Mouse (Mus musculus) urinary bladder, postnatal 25 days (tissue): ENCODE measurements around the gene Pate2.
A peak's percentile ranks its signal among the peaks of the same experiment; 100 is the strongest.
"Not testable (repeated sequence)": the region's sequence is repeated elsewhere in the genome, so short reads cannot be mapped to it uniquely, and the experiment has no call there.

Experiments
- DNase-seq: peaks from one replicate; pipeline ENCODE4 v3.0.0; 2022; ENCODE audit warnings: low spot score

Pate2 gene

DNA sequence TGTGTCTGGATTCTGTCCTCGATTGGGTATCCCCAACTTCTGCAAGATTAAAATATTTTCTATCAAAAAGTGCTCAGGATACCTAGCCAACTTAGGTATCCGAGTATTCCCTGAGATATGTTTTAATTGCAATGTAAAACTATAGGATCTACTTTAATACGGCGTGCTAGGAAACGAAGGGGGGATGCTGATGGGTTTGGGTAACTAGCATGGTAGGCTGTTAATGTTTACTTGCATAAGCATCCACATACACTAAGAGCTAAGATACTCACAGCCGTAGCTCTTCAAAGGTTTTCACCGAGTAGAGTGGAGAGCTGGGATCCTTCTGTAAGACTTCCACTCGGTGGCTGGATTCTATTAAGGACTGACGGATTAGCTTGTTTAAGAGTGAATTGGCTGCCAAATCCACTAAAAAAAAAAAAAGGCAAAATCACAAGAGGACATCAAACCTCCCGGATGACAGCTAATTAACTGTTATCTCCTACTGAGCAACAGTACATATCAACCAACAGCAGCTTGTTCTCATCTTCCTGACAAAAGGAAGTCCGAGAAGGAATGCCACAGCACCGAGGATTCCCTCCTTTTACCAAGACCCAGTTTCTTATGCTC, 13.5 kb upstream of the Pate2 start:
- no peak for DNase-seq

DNA sequence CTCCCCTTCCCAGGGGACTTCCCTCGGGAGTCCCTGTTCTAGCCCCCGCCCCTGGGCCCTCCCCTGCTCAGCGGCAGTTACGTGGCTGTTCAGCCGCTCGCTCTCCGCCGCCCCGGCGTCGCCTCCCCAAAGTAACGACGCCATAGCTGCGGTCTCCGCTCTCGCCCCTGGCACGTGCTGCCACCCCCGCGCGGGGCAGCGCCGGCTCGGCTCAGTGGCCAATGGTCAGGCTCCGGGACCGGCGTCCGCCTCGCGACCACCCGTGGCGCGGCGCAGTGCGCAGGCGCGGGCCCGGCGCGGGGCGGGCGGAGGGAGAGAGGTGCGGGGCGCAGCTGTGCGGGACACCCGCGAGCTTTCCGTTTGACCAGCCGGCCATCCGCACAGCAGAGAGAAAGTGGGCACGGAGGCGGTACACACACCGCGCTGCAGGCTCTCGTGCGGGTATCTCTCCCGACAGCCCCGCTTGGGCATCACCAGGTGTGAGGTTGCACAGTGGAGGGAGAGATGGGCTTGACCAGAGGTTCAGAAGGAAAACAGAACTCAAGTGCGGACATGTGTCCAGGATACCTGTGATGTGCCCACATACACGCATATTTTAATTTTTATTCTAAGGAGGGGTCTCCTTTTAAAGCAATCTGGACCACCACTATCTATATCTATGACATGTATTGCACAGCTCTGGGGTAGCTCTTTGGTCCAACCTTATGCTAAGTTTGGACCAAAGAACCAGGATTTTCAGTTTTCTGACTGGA, 11.7 kb upstream of the Pate2 start, which contains the start of the genes Ddx25 and Pus3:
Gene Ddx25 (minus strand): TSS at position 272 of the 752 bp plus-strand sequence.
Gene Pus3 (plus strand): TSS at position 339 of the 752 bp plus-strand sequence.
- DNase-seq, result no peak

DNA sequence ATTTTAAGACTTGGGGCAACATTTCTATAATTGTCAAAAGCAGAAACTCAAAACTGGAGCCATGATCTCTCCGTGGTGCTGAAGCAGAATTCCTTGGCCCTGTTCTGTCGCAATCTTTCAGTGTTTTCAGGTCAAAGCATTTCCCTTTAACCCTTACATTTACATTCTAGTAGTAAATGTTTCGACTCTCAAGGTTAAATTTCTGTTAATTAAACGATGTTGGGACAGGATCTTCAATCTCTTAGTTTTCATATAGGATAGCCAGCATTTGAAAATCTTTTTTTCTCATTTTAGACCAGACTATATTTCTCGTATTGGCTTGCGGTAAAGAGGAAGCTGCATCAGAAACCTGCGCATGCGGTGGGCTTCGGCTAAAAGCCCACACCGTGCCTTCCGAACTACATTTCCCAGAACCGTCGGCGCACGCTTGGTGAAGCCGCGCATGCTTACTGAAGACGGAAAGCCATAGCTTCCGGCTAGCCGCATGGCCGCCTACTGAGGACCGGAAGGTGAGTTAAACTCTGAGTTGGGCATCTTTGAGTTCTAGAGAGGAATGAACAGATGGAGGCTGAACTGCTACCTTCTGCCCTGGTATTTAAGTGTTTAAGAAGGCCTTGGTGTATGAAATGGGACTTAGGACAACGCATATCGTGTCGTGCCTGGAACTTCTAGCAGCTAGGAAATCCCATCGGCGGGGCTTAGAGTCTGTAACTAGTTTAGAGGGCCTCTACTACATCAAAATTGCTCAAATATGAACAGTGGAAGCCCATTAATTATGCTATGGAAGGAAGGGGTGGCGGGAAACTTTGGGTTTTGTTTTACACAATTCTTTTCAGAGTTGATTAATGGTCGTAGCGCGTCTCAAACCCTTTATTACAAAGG, 10.8 kb upstream of the Pate2 start:
- peak; percentile 58 for DNase-seq

DNA sequence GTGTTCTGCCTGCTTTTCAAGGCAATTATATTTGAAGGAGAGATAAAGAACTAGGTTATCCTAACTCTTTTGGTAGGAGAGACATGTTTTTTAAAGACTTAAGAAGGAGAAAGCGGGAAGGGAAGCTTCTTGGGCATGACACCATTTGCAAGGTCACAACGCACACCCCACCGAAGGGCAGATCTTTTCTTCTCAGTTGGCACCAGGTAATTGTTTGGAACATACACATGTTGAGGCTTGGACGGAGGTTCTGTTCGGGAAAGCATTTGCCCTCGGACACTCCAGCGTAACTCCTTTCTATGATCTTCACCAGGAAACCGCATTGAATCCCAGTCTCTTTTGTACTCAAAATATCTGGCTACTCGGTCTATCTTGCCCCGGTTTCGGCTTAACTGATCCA, 9.0 kb upstream of the Pate2 start:
- no peak for DNase-seq

DNA sequence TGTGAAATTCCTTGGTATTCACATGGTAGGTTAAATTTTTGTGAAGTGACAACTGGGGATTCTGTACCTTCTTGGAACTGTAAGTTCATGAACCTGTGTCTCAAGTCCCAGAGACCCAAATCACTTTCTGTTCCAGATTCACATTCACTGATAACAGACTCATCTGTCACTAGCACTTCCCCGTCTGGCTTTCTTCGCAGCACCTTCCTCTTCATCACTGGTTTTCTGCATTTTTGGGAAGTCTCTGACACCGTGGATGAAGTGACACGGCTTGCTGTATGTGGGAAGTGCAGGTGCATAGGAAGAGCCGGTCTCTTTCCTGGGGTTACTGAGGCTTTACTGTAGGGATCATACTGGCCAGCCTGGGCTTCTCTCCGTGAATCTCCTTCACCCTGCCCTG, 8.5 kb upstream of the Pate2 start:
- no peak for DNase-seq

DNA sequence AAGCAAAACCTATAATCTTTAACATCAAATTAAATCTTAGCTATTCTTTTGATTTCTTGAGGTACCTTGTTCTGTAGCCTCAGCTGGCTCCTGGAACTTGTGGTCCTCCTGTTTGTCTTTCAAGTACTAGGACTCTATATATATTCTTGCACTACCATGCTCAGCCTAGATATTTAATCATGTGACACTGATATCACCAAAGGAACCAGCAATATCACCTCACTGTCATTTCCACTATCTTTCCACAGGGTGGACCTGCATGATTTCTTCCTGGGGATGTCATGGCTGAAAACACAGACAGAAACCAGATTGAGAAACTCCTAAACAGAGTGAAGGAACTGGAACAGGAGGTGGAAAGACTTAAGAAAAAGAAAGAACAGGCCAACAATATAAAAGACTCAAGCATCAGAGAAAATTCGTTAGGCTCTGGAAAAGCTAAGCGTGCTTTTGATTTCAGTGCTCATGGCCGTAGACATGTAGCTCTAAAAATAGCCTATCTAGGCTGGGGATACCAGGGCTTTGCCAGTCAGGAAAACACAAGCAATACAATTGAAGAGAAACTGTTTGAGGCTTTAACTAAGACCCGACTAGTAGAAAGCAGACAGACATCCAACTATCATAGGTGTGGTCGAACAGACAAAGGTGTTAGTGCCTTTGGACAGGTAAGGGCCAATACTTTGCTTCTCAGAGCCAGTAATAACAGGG, 5.4 kb upstream of the Pate2 start:
- no peak for DNase-seq

DNA sequence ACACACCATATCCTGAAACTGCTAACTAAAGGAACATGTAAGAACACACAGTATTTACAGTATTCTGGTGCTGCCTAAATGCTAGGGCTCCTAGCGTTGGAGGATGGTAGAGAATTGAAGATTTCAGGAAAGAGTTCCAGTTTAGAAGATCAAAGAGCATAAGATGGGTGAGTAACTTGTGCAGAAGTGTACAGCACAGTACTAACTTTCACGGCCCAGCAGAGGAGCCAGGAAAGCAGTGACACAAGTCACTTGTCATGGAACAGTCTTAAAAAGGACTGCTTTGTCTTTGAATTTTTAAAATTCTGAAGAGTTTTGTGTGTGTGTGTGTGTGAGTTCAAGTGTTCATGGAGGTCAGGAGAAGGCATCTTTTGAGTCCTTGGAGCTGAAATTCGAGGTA, 2.1 kb upstream of the Pate2 start:
- no peak for DNase-seq

DNA sequence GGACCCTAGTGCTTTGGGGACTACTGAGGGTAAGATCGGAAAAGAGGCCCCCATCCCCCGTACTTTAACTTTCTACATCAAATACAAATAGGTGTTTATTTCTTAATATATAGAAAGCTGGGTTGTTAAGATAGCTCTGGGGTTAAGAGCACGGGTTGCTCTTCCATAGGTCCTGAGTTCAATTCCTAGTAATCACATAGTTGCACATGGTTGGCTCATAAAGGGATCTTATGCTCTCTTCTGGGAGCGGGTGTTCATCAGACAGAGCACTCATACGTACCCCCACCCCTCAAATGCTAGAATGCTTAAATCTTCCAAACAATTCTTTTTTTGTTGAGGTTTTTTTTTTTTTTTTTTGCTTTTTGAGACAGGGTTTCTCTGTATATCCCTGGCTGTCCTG, 579 bp downstream of the Pate2 start:
- no peak for DNase-seq

DNA sequence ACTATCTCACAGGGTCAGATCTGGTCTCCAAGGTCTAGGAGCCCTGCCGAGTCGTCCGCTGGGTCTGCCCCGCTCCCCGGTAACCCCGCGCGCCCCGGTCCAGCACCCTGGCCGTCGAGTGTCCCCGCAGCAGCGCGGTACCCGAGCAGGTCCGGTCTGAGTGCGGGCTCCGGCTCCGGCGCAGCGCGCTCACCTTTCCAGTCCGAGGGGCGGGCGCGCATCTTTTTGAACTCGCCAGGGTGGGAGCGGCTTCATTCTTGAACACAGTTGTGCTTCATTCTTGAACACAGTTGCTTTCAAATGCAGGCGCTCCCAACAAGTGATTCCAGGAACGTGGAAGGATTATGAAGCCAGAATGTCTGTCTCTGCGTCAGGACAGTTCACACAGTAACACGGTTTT, 4.3 kb downstream of the Pate2 start:
- no peak for DNase-seq

DNA sequence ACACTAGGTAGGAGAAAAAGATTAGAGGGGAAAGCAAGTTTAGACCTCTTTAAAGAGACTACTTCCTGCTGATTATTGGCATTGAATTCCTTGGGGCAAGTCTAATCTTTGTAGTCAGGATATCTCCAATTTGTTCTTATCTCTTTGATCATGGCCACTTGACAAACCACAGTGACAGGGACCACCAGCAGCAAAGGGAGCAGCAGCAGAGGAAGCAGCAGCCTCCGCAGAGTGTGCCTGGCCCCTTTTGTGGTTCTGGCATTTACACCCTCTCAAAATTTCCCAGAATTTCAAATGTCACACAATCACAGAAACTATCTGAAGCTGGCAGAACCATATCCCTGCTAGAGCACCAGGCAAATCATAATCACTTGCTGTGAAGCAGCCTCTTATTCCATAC, 17.6 kb downstream of the Pate2 start:
- DNase-seq, result no peak

DNA sequence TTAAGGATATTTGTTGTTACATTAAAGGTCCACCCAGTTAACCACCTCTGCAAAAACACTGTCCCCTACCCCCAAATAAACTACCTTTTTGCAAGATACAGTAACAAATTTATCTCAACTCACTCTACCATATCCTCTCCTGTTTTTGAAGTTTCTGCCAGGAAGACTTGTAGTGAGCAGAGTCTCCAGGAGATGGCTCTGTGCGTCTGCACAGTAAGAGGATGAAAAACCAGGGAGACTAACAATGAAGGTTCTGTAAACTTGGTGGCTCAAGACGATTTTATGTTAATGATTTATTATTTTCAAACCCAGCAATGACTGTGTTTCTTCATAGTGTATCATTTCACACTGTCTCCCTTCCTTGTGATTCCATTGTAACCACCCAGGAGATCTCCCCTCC, 22.8 kb downstream of the Pate2 start:
- no peak for DNase-seq

DNA sequence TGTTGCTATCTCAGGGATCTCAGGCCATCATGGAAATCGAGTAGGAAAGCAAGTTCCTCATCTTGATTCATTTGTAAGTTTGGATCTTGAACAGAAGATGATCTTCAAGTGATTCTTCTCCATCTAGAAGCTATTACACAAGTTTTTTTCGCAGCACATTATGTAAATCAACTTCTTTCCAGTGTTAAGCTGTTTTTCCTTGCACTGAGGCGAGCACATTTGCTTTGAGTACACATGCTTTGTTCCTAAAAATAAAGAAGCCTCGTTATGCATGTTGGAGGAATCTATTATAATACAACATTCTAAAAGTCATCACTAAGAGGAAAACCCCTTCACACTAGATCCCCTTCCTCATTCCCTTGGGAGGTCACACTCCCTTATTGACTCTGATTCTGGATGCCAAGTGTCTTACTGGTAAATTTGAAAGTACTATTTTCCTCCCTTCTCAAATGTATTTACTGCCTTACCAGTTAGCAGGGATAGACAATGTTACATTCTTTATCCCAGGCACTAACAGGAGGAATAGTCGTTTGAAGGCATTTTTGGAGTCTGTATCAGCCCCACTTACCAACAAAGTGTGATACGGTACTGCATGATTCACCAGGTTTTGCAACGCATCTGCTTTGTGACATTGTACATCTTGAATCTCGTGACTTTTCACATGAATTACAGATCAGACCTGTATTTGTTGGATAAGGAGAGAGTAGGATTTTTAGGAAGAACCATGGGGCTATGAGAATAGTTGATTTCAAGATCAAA, 37.7 kb downstream of the Pate2 start:
- no peak for DNase-seq

DNA sequence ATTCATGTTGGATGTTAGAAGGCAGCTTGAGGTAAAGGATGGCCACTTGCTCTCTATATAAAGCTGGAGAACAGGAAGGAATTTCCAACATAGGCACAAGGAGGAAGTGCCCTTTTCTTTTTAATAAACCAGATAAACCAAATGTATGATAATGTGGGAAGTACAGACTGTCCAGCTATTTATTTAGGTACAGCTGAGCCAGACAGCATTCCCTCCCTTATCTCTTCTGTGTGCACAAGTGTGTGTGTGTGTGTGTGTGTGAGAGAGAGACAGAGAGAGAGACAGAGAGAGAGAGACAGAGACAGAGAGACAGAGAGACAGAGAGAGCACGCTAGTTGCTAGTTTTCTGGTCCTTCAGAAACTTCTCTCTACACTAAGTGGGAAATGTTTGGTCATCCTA, 41.8 kb downstream of the Pate2 start, which contains the start of gene Pate4:
Gene Pate4 (minus strand): TSS at position 101 of the 400 bp plus-strand sequence.
- DNase-seq, result no peak

DNA sequence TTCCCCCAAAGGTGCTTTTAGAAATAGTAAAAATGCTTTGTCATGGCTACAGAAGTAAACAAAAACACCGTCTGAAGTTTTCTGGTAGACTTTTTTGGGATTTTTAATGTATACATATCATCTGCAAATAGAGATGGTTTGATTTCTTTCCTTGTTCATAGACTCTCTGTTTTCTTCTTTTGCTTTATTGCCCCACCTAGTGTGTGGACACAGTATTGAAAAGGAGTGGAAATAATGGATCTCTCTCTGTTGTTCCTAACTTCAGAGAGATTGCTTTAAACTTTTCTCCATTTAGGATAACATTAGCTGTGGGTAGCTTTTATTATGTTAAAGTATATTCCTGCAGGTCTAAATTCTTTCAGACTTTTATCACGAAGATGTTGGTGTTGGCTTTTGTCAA, 43.9 kb downstream of the Pate2 start:
- DNase-seq, result no peak

DNA sequence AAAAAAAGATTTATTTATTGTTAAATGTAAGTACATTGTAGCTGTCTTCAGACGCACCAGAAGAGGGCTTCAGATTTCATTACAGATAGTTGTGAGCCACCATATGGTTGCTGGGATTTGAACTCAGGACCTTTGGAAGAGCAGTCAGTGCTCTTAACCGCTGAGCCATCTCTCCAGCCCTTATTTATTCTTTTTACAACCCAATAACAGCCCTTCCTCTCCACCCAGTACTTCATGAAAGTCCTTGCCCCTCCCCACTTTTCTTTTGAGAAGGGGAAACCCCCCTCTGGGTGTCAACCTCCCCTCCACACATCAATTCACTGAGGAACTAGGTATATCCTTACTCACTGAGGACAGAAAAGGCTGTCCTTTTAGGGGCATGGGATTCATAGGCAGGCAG, 46.7 kb downstream of the Pate2 start:
- DNase-seq, result not testable (repeated sequence)

DNA sequence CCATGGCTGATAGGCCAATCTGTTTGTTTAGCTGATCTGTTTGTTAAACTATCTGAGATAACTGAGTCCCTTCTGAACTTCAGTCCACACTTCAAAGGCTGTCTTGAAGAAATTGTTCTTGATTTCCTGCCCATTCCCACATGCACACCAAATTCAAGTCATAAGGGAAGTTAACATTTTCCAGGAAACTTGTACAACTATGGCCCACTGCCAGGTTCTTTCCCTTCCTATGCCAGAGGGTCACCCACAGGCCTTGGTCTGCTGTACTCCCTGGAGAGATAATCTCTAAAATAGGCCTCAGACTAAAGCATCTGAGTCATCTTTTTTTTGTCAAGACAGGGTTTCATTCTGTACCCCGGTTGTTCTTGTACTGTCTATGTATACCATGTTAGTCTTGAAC, 62.9 kb downstream of the Pate2 start:
- no peak for DNase-seq

DNA sequence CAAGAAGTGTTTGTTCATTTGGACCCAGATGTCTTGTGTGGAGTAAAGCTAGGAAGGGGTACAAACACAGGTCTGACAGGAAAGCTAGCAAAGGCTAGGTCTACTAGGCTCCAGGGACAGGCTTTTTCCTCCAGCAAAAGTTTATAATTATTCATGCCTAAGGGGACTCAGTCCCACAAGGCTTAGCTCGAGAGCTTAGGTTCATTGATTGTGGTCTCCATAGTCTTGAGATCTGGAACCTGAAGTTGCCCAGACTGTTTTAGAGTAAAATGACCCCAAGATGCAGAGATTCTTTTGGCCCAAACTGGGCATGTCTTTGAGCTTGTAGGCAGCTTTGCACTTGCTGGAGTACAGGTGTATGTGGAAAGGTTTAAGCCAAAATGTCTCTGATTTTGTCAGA, 78.0 kb downstream of the Pate2 start, which contains the start of gene Pate3:
Gene Pate3 (minus strand): TSS at position 101 of the 400 bp plus-strand sequence.
- no peak for DNase-seq

DNA sequence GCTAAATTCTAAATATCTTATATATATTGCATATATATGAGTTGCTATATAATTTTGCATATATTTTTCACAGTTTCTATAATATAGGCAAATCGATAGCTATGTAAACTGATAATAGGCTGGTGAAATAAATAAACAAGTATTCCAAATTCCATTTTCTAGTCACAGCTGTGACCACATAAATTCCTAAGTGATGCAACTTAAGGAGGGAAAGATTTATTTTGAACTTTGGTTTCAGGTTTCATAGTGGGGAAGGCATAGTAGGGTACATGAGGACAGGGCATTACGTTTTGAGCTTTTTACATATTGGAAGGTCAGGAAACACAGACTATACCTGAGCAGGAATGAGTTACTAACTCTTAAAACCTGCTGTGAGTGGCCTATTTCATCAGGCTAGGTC, 103.5 kb downstream of the Pate2 start:
- DNase-seq, result no peak

DNA sequence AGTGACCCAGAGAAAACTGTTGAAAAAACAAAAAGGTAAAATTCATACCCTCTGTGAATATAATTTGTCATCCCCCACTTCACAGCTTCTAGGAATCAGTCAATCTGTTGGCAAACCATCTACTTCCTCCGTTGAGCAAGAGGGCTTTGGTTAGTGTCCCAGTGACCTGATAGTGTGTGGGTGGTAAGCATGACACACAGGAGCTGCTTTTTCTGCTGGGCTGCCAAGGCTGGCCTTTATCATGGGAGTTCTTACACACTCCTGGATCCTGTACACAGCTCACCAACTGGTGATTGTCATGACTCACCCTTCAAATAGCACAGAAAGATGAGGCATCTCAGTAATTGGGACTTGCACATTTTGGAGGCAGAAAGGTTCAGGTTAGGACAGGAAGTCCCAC, 116.9 kb downstream of the Pate2 start, which contains the start of gene Pate1:
Gene Pate1 (minus strand): TSS at position 378 of the 400 bp plus-strand sequence.
- DNase-seq, result no peak

DNA sequence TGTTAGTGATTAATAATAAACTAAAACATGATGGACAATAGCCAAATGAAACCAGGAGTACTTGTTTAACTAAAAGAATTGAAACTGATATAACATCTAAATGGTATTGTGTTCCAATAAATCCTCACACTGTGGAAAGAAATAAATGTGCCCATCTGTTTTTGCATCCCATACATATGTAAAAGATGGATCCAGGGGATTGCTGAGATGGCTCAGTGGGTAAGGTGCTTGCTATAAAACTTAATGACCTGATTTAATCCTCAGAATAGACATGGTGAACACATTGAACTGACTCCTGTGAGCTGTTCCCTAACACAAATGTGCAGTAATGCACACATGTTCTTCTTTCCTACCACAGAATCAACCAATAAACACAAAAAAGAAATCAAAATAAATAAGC, 121.8 kb downstream of the Pate2 start:
- DNase-seq, result no peak

DNA sequence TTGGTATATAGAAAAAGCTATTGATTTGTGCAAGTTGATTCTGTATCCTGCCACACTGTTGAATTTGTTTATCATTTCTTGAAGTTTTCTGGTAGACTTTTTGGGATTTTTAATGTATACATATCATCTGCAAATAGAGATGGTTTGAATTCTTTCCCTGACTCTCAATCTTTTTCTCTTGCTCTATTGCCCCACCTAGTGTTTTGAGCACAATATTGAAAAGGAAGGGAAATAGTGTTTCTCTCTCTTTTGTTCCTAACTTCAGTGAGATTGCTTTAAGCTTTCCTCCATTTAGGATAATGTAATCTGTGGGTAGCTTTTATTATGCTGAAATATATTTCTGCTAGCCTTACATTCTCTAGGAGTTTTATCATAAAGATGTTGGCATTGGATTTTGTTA, 137.2 kb downstream of the Pate2 start:
- no peak for DNase-seq
